Mouse (Mus musculus) lung, adult 2 months (tissue): Measurements from ENCODE around the gene Mecom.

Experiments used
- CTCF ChIP-seq: fragments of 200-500 bp; IDR thresholded peaks from 2 replicates; pipeline ENCODE4 v1.5.1; 2011; ENCODE audit warnings: mild to moderate bottlenecking, low read length, control low read depth; ENCODE audit not compliant: insufficient read depth
- POLR2A ChIP-seq: fragments of 200-500 bp; IDR thresholded peaks from 2 replicates; pipeline ENCODE4 v1.6.1; 2011; ENCODE audit warnings: low read depth, mild to moderate bottlenecking, control low read depth, low read length, borderline replicate concordance; ENCODE audit errors: extremely low read depth

DNA sequence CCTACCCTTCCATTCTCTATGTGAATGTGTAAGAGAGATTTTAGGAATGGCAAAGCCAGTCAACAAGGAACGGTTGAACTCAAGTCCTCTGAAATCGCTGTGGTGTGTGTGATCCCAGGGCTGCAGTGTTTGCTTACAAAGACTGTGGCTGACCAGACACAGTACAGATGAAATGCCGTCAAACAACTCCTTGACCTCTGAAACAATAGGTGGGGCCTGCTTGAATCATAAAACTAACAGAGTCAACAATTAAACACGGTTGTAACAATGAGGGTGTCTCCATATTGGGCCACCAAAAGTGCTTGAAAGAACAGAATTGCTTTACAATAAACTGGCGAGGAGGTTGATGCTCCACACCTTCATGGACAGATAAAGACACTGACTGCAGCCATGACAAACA is 497.0 kb downstream of the Mecom start:
- no peak for TF ChIP-seq POLR2A
- TF ChIP-seq CTCF, result no peak
